Mouse (Mus musculus) CH12.LX (cell line): ENCODE measurements at regions not wholly inside any gene's neighbourhood (a gene's known extent, or its start where the extent isn't known, plus 50 kb on each side); places are given as distances from the start of the nearest gene placed in this dataset.

Experiments used
- CTCF ChIP-seq, 2 experiments: IDR thresholded peaks in 1 of 2; conservative IDR thresholded peaks in 1 of 2; 2 replicates each; pipeline ENCODE4 v1.5.1; 2011 to 2012; ENCODE audit warnings: low read depth in 2 of 2, low read length in 2 of 2, improper control_type of control experiment in 1 of 2, inconsistent platforms in 1 of 2, mild to moderate bottlenecking in 1 of 2, moderate library complexity in 1 of 2
- EP300 ChIP-seq: IDR thresholded peaks from 2 replicates; pipeline ENCODE4 v1.6.1; 2011; ENCODE audit warnings: low read length, improper control_type of control experiment
- GABPA ChIP-seq: IDR thresholded peaks from 2 replicates; pipeline ENCODE4 v1.6.1; 2012; ENCODE audit warnings: low read depth, low read length, improper control_type of control experiment, inconsistent platforms; ENCODE audit not compliant: insufficient replicate concordance
- POLR2A ChIP-seq: IDR thresholded peaks from 2 replicates; pipeline ENCODE4 v1.6.1; 2011; ENCODE audit warnings: low read depth, mild to moderate bottlenecking, improper control_type of control experiment, low read length

DNA sequence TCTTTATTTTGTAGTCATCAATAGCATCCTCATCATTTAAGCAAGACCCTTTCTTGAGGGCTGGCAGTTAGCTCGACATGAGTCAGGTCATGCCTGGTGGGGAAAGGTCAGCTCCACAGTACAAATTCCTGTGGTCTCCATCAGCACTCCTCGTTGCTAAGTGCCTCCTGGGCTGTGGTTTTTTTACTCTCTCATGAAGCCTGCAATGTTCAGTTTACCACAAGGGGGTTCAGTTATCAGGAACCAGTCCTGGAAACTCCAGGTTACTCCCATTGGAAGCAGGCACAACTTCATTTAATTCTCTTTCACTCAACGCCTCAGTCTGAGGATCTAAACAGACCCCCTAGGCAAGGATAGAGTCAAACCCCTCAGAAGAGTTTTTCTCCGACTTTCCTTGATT is 520.8 kb downstream of the Cps1 start:
- TF ChIP-seq GABPA (no peak), CTCF (conservative IDR thresholded peaks at IDR 0.05 in 1 of 2, IDR thresholded peaks at IDR 0.05 in 1 of 2; ENCODE audit: low read depth in 2 of 2, low read length in 2 of 2) (no peak), EP300 (no peak), POLR2A (no peak)
